Mouse (Mus musculus) monocyte, adult 2 months (primary cell): ENCODE measurements around the gene Map7d1.

Source experiments
- DNase-seq, 2 experiments: peaks; one replicate each; pipeline ENCODE4 v3.0.0; 2022; ENCODE audit warnings: low spot score in 2 of 2, low read depth in 1 of 2

The Map7d1 gene

GRCm38 (mm10) chr4:126203336-126203895 is 52.7 kb downstream of the Map7d1 start:
- DNase-seq, result no peak

DNA sequence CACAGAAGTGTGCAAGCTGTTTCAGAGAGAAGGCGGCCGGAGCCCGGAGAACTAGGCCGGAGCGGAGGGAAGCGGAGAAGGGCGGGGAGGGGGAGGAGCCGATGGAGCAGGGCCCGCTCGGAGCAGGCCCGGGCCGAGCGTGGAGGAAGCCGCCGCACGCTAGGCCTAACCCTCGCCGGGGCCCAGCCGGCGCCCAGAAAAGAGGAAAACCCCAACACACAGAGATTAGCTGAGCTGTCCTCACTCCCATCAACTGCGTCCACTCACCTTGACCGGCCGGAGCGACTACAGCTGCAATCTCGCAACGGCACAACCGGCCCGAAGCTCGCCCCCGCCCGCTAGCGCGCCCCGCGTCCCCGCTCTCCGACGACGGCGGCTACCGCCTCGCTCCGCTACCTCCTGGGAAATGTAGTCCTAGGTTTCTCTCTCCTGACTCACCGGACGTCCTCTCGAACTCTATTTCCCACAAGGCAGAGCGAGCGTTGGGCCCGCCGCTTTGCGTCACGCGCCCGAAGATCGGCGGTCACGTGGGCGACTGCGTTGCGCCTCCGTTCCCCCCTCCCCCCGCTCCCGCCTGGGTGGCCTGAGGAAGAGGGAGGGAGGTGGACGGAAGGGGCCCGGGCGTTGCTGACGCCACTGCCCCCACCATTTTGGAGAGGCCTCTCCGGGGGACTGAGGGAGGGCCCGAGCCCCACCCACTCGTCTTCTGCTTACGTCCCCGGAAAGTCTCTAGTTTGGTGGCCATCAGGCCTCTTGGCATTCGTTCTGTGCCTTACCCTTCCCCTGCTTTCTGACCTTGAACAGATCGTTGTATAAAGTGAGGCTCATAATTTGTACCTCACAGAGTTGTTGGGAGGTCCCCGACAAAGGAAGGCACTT is 53.6 kb downstream of the Map7d1 start, which contains the start of gene Thrap3:
TSS of gene Thrap3 (minus strand) at position 458 of the 879 bp plus-strand sequence.
- DNase-seq, result peak; percentile 99

DNA sequence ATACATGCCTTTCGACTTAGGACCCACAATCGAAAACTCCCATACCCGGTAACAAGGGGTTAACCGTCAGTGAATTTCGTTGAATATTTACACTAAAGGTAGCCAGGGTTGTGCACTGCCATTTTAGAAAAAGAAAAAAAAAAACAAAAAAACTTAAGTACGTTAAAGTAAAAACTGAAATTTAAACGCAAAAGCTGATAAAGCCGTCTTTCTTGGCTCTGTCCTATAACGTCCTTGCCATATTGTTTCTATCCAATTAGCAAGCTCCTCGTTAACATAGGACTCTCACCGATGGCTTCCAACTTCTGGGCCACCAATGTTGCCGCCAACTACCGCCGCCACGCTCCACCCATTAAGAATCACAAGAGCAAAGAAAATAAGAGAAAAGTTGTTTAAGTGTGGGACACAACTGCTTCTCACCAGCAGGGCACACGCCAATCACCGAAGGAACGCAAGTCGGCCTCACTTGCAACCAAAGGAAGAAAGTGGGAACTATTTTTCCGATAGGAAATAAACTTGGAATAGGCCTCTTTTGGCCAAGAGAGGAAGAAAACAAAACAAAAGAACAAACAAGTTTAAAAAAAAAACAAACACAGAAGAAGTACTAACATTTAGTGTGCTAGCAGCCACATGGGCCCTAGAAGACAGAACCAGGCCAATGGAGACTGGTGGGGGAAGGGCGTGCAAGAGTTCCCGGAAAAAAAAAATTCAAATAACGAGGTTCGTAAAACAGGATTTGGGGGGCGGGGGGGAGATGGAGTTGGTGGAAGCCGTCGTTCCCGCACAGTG is 54.4 kb downstream of the Map7d1 start:
- DNase-seq, result peak; percentile 26 to 33

DNA sequence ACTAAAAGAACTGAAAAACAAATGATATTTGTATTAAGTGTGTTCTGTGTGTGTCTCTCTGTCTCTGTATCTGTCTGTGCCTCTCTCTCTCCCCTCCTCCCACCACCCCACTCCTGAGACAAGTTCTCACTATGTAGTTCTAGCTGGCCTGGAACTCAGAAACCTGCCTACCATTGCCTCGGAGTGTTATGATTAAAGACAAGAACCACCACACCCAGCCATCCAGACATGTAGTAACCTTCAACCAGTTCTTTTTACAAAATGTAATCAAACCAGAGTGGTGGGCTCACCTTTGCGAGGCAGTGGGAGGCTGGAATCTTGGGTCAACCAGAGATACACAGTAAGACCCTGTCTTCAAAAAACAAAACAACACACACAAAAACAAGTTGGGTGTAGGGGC is 55.5 kb downstream of the Map7d1 start:
- no peak for DNase-seq

GRCm38 (mm10) chr4:126200036-126200435 is 56.1 kb downstream of the Map7d1 start:
- DNase-seq, result no peak

- no peak for DNase-seq
Measured at GRCm38 (mm10) chr4:126199556-126199955, 56.6 kb downstream of the Map7d1 start.

DNA sequence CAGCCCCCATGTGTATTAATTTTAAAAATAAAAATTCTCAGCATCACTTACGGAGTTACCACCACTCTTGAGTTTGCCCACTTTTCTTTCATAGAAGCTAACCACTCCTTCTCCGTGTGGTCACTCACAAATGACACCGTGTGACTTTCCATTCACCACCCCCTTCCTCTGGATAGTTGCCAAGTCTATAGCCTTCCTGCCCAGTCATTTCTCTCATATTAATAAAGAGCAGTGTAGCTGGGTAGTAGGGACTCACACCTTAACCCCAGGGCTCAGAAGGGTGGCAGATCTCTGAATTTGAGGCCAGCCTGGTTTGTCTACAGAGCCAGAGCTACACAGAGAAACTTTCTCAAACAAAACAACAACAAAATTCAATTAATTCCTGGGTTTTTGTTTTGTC is 58.7 kb downstream of the Map7d1 start:
- DNase-seq, result no peak

GRCm38 (mm10) chr4:126194916-126195315 is 61.2 kb downstream of the Map7d1 start:
- no peak for DNase-seq

DNA sequence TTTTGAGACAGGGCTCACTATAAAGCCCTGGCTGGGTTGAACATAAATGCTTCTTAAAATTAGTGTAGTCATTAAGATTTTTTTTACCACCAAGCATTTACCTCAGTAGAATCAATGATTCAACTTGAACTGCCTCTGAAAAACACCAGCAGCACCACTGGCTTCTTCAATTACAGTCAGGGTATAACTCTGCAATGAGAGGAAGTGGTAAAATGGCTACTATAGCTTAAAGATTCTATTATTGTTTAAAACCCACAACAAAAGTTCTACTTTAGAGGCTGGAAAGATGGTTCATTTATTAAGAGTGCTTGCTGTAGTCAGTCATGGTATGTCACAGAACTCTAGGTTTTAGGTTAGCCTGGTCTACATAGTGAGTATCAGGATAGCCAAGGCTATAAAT is 61.9 kb downstream of the Map7d1 start:
- DNase-seq, result no peak

DNA sequence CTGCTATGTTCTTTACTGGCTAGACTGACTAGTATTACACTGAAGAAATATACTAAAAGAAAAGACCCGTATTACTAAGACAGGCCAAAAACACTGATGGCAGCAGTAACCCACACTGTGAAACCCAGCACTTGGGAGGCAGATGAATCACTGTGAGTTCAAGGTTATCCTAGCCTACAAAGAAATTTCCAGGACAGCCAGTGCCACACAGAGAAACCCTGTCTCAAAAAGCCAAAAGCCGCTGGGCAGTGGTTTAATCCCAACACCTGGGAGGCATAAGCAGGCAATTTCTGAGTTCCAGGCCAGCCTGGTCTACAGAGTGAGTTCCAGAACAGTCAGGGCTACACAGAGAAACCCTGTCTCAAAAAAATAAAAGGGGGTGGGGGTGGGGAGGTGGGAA is 65.5 kb downstream of the Map7d1 start:
- DNase-seq, result no peak

DNA sequence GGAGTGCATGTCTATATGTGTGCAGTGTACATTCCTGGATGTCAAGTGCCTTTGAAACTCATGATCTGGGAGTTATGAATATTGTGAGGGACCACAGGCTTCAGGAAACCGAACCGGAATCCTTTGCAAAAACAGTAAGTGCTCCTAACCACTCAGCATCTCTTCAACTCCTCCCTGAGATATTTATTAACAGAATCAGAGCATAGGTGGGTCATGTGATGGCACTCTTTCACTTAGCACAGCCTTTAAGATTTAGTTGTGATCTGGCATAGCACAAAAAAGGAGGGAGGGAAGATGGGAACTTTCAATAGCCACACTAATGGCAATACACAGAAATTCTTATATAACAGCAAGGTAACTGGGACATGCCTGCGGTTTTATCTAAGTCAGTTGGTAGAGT is 69.0 kb downstream of the Map7d1 start:
- DNase-seq, result no peak

DNA sequence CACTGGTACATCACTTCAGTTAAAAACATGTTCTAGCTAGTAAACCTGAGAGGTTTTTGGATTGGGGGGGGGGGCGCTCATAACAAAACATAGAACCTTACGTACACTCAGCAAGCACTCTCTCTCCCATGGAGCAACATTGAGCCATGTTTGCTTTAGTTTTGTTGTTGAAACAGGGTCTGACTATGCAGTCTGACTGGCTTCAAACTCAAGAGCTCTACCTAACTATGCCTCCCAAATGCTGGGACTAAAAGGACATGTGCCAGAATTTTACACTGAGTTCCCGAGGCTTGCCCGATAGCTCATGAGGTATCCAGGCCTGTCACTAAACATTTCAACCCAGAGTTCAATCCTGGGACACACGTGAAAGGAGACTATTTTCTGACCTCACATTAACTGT is 73.1 kb downstream of the Map7d1 start:
- no peak for DNase-seq
